Mouse (Mus musculus): ENCODE measurements around the gene Kcnb1.
A peak's percentile ranks its signal among the peaks of the same experiment; 100 is the strongest.

The Kcnb1 gene

DNA sequence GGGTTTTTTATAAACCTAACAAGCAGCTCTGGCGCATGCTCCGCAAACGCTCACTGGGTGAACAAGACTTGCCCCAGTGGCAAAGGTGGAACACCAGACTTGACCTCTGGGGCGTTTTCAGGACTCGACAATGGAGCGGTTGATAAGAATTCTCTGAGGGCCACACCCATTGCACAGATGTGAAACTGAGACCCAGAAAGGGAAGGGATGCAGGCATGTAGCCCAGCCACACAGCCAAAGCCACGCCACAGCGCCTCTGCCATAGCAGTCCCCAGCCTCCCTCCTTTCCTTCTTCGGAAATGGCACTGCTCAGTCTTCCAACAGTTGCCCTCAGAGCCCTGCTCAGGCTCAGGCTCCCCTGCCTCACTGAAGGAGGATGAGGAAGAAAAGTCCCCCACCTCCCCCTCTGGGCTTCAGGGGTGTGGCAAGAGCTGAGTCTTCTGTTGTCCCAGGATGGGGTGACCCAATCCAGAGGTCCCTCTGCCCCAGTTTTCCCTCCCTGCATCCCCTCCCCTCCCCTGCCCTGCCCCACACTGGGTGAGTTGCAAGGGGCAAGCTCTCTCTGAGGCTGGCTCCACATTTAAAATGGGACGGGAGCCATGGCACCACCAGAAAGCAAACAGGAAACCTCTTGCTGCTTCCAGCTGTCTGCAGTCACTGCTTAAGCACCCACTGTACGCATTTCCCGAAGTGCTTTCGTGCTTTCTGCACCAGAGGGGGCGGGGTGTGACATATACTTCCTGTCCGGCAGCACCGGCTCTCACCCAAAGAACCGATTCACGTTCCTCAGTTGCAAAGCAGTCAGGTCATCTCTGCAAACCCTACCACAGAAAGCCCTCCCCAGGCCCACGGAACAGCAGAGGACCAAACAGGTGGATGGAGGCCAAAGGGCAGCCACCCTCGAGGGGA, 61.0 kb downstream of the Kcnb1 start:
- peak; percentile 53 for DNase-seq (ENCODE audit: low read depth, low spot score)

GRCm38 (mm10) chr2:167127404-167127803, 62.6 kb downstream of the Kcnb1 start:
- DNase-seq (ENCODE audit: low read depth, low spot score), result no peak

DNA sequence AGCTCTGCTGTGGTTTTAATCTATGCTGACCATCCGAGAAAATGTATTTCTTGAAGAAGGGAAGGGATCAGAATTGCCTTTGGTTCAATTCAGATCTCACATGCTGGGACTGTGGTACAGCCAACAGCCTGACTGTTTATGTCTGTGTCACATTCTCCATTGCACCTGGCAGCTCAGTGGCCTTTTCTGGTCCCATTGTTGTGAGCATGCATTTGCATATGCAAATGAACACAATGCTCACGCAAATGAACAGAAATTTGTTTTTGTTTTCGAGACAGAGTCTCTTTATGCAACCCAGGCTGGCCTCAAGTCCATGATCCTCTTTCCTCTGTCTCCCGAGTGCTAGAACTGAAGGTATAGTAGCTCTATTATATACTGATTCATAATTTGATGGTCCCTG, 64.2 kb downstream of the Kcnb1 start:
- no peak for DNase-seq (ENCODE audit: low read depth, low spot score)

DNA sequence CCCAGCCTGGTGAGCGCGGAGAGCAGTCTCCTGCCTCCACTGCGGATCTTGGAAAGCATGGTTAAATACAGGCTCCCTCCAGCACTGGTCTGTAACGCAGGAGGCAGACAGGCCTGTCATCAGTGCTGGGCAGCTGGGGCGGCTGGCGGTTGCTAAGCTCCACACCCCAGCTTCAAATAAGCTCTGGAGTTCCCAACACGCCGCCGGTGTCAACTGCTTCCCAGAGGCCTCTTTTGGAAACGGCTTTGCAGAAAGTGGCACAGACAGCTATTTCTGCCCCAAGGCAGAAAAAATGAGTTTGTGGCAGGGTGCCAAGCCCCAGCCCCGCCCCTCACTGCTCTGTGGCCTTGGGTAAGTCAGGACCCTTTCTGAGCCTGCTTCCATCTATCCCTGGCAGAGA, 66.0 kb downstream of the Kcnb1 start:
- no peak for DNase-seq (ENCODE audit: low read depth, low spot score)

GRCm38 (mm10) chr2:167122737-167123136, 67.2 kb downstream of the Kcnb1 start:
- DNase-seq (ENCODE audit: low read depth, low spot score), result no peak

- no peak for DNase-seq (ENCODE audit: low read depth, low spot score)
Observed at GRCm38 (mm10) chr2:167121996-167122395, 68.0 kb downstream of the Kcnb1 start.

DNA sequence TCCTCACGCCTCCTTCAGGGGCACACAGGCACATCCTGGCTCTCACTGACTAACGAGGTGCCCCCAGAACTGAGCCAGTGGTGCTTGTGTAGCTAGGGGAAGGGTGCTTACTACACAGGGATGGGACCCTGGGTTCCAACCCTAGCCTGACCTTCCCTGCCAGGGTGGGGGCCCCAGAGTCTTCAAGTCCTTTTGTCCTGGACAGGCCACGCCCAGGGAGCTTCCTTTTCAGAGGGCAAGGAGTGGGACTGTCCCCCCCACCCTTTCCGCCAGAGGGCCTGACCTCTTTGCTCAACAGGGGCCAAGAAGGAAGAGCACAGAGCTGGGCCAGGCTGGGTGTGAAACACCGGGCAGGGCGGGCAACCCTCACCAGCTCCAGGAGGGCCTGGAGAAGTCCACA, 68.7 kb downstream of the Kcnb1 start:
- DNase-seq (ENCODE audit: low read depth, low spot score), result no peak

DNA sequence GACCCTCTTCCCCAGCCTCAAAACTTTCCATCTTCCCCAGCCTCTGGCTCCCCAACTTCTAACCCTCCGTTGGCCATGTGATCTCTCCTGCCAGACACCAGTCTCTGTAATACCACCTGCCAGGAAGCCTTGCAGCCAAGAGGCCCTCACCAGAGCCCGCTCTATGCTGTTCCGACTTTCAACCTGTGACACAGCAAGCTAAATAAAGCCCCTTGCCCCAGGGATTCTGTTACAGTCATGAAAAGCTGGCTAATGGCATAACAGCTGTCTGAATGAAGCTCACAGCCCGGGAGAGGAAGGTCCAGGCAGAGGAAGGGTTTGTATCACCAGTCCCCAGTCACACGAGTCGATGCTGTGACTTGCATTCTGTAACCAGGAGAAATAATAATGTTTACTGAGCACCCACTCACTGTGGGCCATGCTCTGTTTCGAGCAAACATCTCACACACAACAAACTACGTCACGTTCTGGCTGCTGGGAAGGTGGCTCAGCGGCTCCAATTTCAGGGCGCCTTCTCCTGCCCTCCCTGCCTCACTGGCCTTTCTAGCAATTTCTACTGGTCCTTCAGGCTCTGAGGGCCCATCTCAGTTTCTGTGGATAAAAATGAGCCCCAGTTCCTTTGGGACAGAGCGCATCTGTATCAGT, 69.6 kb downstream of the Kcnb1 start:
- no peak for DNase-seq (ENCODE audit: low read depth, low spot score)

DNA sequence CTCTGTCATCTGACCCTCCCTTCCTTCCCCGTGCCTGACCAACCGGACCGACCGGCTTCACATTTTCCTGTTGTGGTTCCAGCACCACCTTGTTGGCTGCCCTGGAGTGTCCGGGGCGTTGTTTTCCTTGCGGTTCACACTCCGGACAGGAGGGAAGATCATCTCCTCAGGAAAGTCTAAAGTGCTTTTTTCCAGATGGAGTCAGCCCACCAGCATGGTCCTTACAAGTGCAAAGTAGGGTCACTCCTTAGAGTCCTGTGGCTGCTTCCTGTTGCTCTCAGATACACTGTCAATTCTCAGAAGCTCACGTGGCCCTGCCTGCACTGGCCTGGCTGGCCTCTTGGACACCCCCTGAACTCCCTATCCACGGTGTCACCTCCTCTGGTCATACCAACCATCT, 71.9 kb downstream of the Kcnb1 start:
- DNase-seq (ENCODE audit: low read depth, low spot score), result no peak

GRCm38 (mm10) chr2:167112737-167113136, 77.2 kb downstream of the Kcnb1 start:
- DNase-seq (ENCODE audit: low read depth, low spot score), result peak; percentile 66

DNA sequence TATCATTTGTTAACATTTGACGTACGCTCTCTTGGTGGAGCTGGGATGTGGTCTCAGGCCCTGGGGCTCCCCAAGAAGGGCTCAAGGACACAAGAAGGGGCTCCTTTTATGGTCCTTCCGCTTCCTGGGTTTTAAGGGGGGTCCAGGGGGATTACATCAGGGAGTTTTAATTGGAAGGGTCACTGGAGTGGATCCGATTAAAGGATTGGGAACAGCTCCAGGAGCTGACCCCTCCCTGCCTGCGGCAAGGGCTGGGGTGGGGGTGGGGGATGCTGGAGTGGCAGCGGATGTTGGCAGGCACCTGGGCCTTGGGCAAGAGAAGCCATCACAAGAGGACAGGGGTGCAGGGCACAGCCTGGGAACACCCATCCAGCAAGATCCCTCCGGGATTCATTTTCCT, 77.7 kb downstream of the Kcnb1 start:
- no peak for DNase-seq (ENCODE audit: low read depth, low spot score)

GRCm38 (mm10) chr2:167109506-167109905, 80.4 kb downstream of the Kcnb1 start:
- no peak for DNase-seq (ENCODE audit: low read depth, low spot score)

- DNase-seq (ENCODE audit: low read depth, low spot score), result no peak
Observed at GRCm38 (mm10) chr2:167103546-167103945, 86.4 kb downstream of the Kcnb1 start.

- peak; percentile 91 for DNase-seq (ENCODE audit: low read depth, low spot score)
Observed at GRCm38 (mm10) chr2:167101743-167102441, 88.1 kb downstream of the Kcnb1 start.

GRCm38 (mm10) chr2:167094688-167095087, 95.3 kb downstream of the Kcnb1 start:
- no peak for DNase-seq (ENCODE audit: low read depth, low spot score)

DNA sequence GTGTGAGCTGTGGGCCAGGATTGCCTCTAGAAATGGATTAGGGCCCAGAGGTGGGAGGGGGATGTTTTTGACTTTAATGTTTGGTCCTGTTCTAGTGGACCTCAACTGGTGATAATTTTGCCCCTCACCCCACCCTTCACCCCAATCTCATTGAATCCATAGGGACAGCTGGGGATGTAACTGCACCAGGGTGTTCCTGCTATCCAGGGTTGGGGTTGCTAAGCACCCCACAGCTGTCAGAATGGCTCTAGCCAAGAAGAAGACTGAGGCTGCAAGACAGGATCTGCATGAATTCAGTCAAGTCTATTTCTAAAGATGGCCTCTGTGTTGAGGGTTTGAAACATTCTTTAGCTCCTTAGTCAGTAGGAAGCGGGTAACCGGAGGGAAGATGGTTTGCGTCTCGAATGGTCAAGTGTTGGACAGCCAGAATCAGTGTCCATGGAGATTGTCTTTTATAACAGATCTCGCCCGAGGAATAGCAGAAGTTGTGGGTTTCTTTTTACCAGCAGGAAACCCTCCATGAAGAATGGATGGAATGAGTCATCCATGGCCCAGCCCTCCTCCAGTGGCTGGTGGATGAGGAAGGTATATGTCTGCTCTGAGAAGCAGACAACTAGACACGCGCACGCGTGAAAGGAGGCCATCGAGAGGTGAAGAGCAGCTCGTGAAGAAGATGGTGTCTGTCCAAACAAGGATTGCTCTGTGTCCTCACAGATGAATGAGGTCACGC, 96.6 kb downstream of the Kcnb1 start:
- no peak for DNase-seq (ENCODE audit: low read depth, low spot score)

GRCm38 (mm10) chr2:167090271-167090670, 99.7 kb downstream of the Kcnb1 start:
- no peak for DNase-seq (ENCODE audit: low read depth, low spot score)

DNA sequence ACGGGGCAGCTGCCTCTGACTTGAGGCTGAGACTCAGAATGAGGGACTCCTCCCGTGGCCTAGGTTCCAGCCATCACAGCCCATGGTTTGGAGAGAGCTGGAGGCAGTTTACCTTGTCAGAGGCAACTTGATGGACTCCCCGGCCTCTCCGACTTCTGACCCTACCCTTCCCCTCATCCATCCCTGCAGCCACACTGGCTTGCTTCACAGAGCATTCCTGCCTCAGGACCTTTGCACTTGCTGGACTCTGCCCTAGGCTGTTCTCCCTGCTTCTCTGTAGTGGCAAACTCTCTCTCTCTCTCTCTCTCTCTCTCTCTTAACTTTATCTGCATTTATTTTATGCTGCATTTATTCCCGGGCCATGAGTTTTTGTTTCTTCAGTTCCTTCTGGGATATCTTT, 103.1 kb downstream of the Kcnb1 start:
- DNase-seq (ENCODE audit: low read depth, low spot score), result no peak

DNA sequence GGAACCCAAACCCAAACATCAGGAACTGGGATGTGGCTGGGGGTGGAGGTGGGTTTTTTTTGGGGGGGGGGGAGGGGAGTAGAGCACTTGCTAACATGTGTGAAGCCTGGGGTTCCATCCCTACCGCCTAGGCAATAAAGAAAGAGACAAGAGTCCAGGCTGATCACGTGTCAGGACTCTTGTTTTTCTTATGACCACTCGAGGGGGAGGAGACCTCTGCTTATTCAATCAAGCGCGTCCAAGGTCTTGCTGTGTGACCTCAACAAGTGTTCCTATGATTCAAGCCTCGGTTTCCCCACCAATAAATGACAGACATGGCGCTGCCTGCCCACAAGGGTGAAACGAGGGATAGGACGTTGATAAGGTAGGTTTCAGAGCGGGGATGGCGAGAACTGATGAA, 103.9 kb downstream of the Kcnb1 start:
- no peak for DNase-seq (ENCODE audit: low read depth, low spot score)

- DNase-seq (ENCODE audit: low read depth, low spot score), result peak; percentile 60
Observed at GRCm38 (mm10) chr2:167081639-167082038, 108.3 kb downstream of the Kcnb1 start.

- no peak for DNase-seq (ENCODE audit: low read depth, low spot score)
Observed at GRCm38 (mm10) chr2:167081135-167081534, 108.8 kb downstream of the Kcnb1 start.

GRCm38 (mm10) chr2:167080387-167080786, 109.6 kb downstream of the Kcnb1 start:
- DNase-seq (ENCODE audit: low read depth, low spot score), result no peak
